Mouse (Mus musculus) ES-Bruce4 (cell line): Measurements from ENCODE around the gene Pip4k2a. TPM values are rescaled to one million over a fixed set of nuclear protein-coding genes. Genes with fewer than 3 reads are reported as not detected.
"Not testable (repeated sequence)": the region's sequence is repeated elsewhere in the genome, so short reads cannot be mapped to it uniquely, and the experiment has no call there.

ENCODE experiments used
- H3K27ac ChIP-seq: 2 replicates; pipeline ENCODE4 v1.5.1; 2012; ENCODE audit warnings: low read length, inconsistent platforms; ENCODE audit not compliant: insufficient read depth
- H3K27me3 ChIP-seq: 2 replicates; pipeline ENCODE4 v1.6.1; 2012; ENCODE audit warnings: mild to moderate bottlenecking, low read length, inconsistent platforms; ENCODE audit not compliant: control insufficient read depth, poor library complexity, insufficient read depth, severe bottlenecking
- H3K36me3 ChIP-seq: 2 replicates; pipeline ENCODE4 v1.6.1; 2012; ENCODE audit warnings: inconsistent platforms, mild to moderate bottlenecking, low read length, moderate library complexity; ENCODE audit not compliant: control insufficient read depth, poor library complexity, insufficient read depth, severe bottlenecking
- H3K4me1 ChIP-seq: one replicate; pipeline ENCODE4 v1.8.1; 2011; ENCODE audit warnings: low read length; ENCODE audit not compliant: control insufficient read depth, insufficient read depth
- H3K4me3 ChIP-seq: 2 replicates; pipeline ENCODE4 v1.5.1; 2011; ENCODE audit warnings: low read depth, mild to moderate bottlenecking, low read length
- H3K9ac ChIP-seq: 2 replicates; pipeline ENCODE4 v1.6.1; 2012; ENCODE audit warnings: low read depth, mild to moderate bottlenecking, inconsistent platforms; ENCODE audit not compliant: poor library complexity, severe bottlenecking
- H3K9me3 ChIP-seq: replicated peaks from 2 replicates; pipeline ENCODE4 v1.6.1; 2012; ENCODE audit warnings: mild to moderate bottlenecking, low read length, inconsistent platforms; ENCODE audit not compliant: control insufficient read depth, poor library complexity, insufficient read depth, severe bottlenecking
- CTCF ChIP-seq: IDR thresholded peaks from one replicate; pipeline ENCODE4 v1.8.1; 2011; ENCODE audit warnings: low read depth, low read length
- EP300 ChIP-seq: IDR thresholded peaks from 2 replicates; pipeline ENCODE4 v1.6.1; 2011; ENCODE audit warnings: low read depth, low read length; ENCODE audit not compliant: insufficient read depth
- POLR2A ChIP-seq: IDR thresholded peaks from one replicate; pipeline ENCODE4 v1.8.1; 2011; ENCODE audit warnings: low read length; ENCODE audit not compliant: insufficient read depth
- polyA plus RNA-seq: library from polyadenylated mRNA; stranded (reverse); fragments of >200 nt; gene quantifications from 2 replicates; pipeline ENCODE4 v1.2.4, GENCODE M21; 2011; ENCODE audit warnings: low read depth; ENCODE audit not compliant: missing spikeins, insufficient read depth, insufficient read length

Gene Pip4k2a
- polyA plus RNA-seq, 1 experiment, result 9.6 TPM

DNA sequence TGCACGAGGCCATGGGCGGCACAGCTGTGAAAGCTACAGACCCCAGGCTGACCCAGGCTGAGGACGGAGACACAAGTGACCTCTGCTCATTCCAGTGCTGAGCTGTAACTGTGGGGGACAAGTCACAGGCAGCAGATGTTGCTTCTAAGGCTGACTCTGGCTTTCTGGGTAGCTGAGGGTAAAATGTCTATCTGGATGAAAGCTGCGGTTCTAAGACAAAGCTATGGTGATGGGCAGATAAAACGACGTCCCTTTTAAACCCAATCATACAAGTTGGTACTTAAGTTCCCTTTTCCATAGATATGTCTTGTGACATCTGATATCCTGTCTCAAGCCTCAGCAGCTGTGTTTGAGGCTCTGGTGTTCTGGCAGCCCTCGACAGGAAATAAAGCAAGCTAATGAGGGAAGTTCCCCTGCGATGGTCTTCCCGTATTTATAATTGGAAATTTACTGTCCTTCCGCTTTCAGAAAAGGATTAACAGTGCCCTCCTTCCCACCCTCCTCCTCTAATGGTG, 100.1 kb downstream of the Pip4k2a start:
- Histone ChIP-seq H3K9ac (no peak overlapping the region), H3K27ac (no peak overlapping the region), H3K36me3 (no peaks in the 10 kb centered on the region), H3K4me1 (no peaks in the 10 kb centered on the region), H3K27me3 (no peaks in the 10 kb centered on the region), H3K9me3 (no peaks in the 10 kb centered on the region; the same call in 1 of the 2 replicates), H3K4me3 (no peak overlapping the region)
- TF ChIP-seq EP300, result no peak
- no peak for TF ChIP-seq POLR2A
- TF ChIP-seq CTCF, result no peak

DNA sequence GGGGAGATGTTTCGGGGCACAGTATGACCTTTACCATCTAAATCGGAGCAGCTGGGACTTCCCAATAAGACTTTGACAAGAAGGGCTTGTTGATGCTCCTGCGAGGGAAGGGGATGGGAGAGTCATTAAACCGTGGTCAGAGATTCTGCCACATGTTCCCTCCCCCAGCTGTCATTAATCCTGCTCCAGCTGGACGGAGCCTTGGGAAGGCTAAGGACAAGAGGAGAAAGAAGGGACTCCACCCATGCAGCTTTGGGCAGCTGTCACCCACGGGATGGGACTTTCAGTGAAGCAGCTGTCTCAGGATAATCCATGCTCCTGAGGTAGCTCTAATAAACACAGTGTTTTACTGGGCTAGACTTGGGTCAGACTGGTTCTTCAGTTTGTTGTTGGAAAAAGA, 101.9 kb downstream of the Pip4k2a start:
- no peak overlapping the region for H3K4me3 ChIP-seq
- H3K9me3 ChIP-seq, result no peaks in the 10 kb centered on the region; the same call in 1 of the 2 replicates
- no peaks in the 10 kb centered on the region for H3K27me3 ChIP-seq
- no peaks in the 10 kb centered on the region for H3K4me1 ChIP-seq
- TF ChIP-seq POLR2A, result no peak
- TF ChIP-seq CTCF, result no peak
- TF ChIP-seq EP300, result no peak
- H3K36me3 ChIP-seq, result no peaks in the 10 kb centered on the region
- no peak overlapping the region for H3K27ac ChIP-seq
- no peak overlapping the region for H3K9ac ChIP-seq

- H3K9me3 ChIP-seq, H3K27ac ChIP-seq, H3K36me3 ChIP-seq, H3K4me3 ChIP-seq, H3K9ac ChIP-seq, H3K4me1 ChIP-seq, H3K27me3 ChIP-seq: not testable (repeated sequence)
Observed at GRCm38 (mm10) chr2:18893336-18893735, 104.6 kb downstream of the Pip4k2a start.

DNA sequence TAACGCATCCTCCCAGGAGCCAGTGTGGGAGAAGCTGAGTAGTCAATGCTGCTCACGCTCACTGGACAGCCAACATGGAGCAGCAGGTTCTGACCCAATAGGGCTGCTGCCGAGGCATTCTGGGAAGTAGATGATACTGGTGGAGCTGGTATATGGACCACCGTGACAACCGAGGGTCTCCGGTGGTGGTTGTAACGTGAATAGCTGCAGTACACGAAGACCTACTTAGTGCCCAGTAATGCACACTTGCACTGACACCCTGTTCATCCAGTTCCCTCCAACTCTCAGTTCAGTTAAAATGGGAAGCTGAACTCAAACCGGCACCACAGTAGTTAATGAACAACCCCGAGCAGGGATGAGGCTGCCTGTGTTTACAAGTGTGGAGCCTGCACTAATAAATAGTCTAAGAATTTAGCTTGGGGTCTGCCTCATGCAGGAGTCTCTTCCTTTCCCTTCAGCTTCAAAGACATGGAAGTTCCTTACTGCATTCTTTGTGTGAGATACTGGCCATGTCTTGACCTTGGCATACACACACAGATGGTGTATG, 105.9 kb downstream of the Pip4k2a start:
- Histone ChIP-seq H3K9ac (no peak overlapping the region), H3K36me3 (no peaks in the 10 kb centered on the region), H3K4me1 (no peaks in the 10 kb centered on the region), H3K27me3 (no peaks in the 10 kb centered on the region), H3K4me3 (no peak overlapping the region), H3K27ac (no peak overlapping the region), H3K9me3 (no peaks in the 10 kb centered on the region)
- no peak for TF ChIP-seq POLR2A
- no peak for TF ChIP-seq EP300
- TF ChIP-seq CTCF, result no peak

GRCm38 (mm10) chr2:18890227-18891001, 107.5 kb downstream of the Pip4k2a start:
- no peak overlapping the region for H3K4me3 ChIP-seq
- H3K27ac ChIP-seq, result no peak overlapping the region
- TF ChIP-seq EP300 (no peak), CTCF (no peak), POLR2A (no peak)
- H3K4me1 ChIP-seq, result no peaks in the 10 kb centered on the region
- no peaks in the 10 kb centered on the region for H3K36me3 ChIP-seq
- H3K9ac ChIP-seq, result no peak overlapping the region
- H3K27me3 ChIP-seq, result no peaks in the 10 kb centered on the region
- no peaks in the 10 kb centered on the region for H3K9me3 ChIP-seq

DNA sequence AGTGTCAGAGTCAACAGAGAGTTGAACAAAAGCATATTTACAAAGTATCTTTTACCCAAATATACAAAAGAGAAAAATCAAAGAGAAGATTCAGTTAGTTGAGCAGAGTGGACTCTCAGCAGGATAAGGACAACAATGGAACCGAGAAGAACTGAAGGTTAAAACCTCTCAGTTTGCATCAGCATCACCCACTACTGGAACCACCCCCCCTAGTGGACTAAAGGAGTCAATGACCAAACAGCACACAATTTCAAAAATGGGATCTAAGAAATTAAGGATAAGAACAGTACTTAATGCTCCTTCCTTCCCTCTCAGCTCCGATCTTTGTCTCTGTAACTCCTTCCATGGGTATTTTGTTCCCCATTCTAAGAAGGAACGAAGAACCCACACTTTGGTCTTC, 113.6 kb downstream of the Pip4k2a start:
- H3K36me3 ChIP-seq, result no peaks in the 10 kb centered on the region
- H3K9me3 ChIP-seq, result no peaks in the 10 kb centered on the region
- no peak for TF ChIP-seq EP300
- TF ChIP-seq POLR2A, result no peak
- no peak for TF ChIP-seq CTCF
- no peak overlapping the region for H3K4me3 ChIP-seq
- H3K27me3 ChIP-seq, result no peaks in the 10 kb centered on the region
- H3K9ac ChIP-seq, result no peak overlapping the region
- no peaks in the 10 kb centered on the region for H3K4me1 ChIP-seq
- H3K27ac ChIP-seq, result no peak overlapping the region
